Mouse (Mus musculus) liver, postnatal 0 days (tissue): Measurements from ENCODE around the gene Cenpf.

Experiments used
- CTCF ChIP-seq: sonication (generic); IDR thresholded peaks from 2 replicates; pipeline ENCODE4 v1.5.1; 2016; ENCODE audit warnings: antibody characterized with exemption, low read depth
- EP300 ChIP-seq: IDR thresholded peaks from 2 replicates; pipeline ENCODE4 v1.6.1; 2016; ENCODE audit warnings: antibody characterized with exemption, low read depth, mild to moderate bottlenecking

DNA sequence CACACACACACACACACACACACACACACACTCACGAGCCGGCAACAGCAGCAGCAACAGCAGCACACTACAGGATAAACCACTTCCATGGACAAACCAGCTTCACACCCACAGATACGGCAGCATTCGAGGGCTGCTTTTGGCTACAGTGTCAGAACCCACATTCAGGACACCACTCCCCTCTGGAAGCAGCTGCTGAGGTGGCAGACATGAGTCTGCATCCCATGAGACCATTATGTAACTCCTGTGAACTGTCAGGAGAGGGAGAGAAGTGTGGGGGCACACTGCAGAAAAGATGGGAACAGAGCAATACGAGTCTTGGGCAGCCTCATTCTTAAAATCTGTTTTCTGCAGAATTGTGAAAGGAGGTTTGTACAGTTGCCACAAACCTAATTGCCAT lies 54.1 kb downstream of the Cenpf start:
- TF ChIP-seq CTCF = no peak
- no peak for TF ChIP-seq EP300
